Mouse (Mus musculus): ENCODE results near the gene Ypel4. TPM values are rescaled to one million over a fixed set of nuclear protein-coding genes. Genes with fewer than 3 reads are reported as not detected.

Ypel4 gene
- total RNA-seq (2022) = under 1 TPM; 0.46 to 0.84 (median 0.50) TPM

DNA sequence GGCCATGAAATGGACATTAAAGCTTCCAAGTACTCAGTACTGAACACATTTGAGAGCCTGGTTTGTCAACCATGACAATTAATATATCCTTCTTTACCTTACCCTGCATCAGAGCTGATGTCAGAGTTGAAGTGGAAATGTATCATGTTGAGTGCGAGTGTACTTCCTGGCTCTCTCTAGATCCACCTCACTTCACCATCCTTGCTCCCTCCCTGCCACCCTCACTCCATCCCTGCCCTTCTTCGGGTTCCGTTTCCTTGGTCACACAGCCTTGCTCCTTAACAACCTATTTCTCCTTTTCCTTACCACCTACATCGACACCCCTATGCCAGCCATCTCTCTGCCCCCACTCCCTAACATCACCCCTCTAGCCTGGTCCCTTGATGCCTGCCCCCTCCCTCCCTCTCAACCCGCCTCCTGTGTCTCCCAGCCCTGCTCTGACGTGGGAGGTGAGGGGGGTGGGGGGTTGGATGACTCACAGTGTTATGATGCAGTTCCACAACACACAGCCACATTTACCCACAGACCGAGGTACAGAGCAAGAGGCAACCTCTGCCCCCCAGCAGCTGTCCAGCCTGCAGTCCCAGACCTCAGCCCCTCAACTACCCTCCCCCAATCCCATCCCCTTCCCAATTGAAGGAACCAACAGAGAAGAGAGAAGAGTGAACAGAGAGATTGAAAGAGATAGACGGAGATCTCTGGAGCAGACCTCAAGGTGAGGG is at the start of gene Ypel4:
Ypel4 (plus strand) TSS at position 480 of the 722 bp plus-strand sequence.
- no peak for DNase-seq (ENCODE audit: low spot score)

DNA sequence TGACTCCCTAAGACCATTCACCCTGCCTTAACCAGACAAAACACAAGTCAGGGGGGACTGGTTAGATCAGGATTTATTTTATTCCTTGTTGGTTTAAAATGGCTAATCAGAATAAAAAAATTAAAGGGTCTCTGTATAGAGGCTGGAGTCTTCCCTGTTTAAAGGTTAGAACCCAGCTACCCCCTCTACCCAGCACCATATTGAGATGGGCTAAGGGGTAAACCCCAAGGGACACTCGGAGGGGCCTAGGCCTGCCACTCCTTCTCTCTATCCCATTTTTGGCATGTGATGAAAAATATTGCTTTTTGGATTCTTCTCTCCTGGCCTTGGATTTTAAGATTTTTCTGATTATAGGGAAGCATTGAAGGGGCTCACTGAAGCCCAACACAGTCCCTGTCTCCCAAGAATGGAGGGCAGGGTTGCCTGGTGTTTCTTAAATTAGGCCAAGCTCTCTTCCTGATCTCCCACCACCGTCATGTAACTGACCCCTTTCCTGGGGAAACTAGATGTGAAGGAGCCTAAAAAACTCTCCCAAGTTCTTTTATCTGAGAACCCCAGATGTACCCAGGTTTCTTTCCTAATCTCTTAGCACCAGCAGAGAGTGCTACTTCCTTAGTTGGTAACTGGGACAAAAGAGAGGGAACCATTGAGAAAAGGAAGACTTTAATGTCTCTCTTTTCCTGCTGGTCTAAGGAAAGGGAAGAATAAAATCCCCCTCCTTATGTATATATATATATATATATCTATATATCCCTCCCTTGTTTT is 45.6 kb upstream of the Ypel4 start:
- DNase-seq (ENCODE audit: low spot score) = no peak

DNA sequence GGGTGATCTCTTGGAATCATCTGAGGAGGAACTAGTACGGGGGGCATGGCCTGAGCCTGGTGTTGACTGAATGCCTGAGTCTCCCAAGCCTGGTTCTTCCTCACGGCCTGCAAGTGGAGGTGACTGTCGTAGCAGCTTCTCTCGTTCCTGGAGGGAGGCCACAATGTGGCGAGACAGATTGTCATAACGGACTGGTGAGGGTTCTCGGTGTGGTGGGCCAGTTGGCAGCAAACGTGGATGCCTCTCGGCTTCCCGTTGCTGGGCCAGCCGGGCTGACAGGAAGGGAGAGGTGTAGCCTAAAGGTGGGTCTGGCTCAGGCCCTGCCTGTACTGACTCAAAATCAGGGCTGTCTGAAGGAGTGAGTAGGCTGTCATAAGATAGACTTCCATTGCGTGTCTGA is 43.8 kb upstream of the Ypel4 start:
- no peak for DNase-seq (ENCODE audit: low spot score)

DNA sequence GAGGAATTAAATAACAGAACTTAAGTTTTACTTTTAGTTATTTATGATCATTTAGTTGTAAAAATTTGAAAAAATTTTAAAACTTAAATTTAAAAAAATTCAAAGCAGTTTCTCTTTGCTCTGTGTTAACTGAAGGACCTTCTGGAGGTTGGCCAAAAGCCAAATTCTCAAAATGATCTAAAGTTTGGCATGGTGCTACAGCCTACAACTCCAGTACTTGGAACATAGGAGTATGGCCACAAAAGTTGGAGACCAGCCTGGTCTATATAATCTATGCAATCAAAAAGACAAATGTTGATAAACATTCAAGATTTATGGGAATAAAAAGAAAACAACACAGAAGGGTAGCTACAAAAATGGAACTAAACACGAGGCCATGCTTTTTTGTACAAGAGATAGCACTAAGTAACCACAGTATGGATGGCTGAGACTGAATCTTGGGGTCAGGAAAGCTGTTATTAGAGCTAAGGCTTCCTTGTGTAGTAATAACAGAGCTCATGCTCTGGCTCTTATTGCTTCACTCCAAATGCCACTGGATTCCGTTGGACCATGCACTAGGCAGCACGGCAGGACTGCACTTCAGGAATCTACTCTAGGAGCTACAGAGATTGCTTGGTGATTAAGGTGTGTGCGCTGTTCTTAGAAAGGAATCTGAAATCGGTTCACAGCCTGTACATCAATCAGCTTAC is 38.7 kb upstream of the Ypel4 start:
- no peak for DNase-seq (ENCODE audit: low spot score)

DNA sequence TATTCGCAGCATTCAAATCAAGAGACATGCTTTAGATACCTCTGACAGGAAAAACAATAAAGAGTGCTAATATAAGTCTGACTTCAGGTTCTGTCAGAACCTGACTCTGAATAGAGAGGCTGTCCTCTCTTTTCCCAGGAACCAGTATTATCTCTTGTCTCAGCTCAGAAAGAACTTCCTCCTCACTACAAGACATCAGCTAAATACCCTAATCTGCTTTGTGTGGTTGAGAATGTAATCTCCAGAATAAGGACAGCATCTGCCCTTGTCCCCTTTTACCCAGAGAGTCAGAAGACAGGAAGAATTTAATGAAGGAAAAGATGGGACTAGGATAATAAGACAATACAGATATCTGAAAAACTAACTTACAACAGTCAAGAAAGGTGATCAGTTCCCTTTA is 30.4 kb upstream of the Ypel4 start:
- no peak for DNase-seq (ENCODE audit: low spot score)

DNA sequence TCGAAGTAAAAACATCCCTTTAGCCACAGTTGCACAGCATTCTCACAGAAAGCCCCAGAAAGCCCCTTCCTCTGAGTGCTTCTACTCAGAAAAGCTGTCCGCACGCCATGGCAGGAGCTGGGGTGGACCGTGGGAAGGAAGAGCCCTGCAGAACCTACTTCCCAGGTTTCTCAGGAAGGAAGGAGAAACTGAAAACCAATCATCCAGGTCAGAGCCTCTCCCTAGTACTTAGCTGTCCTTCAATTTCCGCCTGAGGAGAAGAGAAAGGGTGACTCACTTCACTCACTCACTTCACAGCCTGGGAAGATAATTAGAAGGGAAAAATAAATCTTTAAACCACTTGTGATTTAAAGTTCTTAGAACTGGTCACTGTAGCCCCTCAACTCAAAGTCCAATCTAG is 29.5 kb upstream of the Ypel4 start:
- DNase-seq (ENCODE audit: low spot score) = no peak

DNA sequence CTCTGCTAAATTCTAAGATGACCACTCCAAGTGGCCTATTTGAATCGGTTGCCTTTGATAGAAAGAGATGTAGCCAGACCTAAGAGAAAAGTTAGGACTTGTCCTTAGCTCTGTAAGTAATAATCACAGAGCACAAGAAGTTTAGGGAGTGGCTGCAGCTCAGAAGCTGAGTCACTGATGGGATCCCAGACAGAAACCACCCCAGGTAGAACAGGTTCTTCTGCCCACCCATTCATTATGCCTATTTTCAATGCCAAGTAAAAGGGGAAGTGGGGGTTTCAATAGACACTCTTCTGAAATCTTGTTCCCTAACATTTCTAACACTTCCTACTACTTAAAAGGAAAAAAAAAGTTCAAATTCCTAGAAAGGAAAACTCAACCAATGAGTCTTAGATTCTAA is 28.6 kb upstream of the Ypel4 start:
- DNase-seq (ENCODE audit: low spot score) = no peak

DNA sequence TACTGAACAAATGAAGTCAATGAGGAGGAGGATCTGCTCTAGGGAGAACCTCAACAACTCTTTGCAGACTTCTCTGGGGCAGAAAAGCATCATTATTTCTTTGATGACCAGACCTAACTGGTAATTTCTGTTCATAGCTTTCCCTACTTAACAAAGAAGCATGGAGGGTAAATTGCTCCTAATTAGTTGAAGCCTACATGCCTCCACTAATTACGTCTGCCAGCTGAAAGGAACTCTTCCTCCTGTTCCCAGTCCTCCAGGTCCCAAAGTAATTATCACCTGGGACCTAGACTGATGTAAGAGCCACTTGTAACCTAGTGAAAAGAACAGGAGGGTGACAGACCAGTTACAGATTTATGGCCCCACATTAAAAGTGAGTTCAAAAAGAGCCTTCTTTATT is 26.3 kb upstream of the Ypel4 start:
- DNase-seq (ENCODE audit: low spot score) = no peak

DNA sequence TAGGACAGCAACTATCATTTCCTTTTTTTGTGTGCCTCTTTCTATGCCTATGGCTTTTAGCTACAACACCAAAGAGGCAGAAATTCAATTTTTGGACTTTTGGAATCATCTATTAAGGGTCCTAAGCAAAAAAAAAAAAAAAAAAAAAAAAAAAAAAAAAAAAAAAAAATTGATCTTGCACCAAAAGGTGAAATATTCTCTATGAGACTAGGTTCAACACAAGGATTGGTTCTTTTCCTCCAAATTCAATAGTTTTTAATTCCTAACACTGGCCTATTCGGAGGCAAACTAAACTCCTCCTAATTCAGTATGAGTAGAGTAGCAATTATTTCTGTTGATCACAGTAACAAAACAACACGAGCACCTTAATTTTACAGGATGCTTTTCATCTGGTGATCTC is 22.0 kb upstream of the Ypel4 start:
- no peak for DNase-seq (ENCODE audit: low spot score)

DNA sequence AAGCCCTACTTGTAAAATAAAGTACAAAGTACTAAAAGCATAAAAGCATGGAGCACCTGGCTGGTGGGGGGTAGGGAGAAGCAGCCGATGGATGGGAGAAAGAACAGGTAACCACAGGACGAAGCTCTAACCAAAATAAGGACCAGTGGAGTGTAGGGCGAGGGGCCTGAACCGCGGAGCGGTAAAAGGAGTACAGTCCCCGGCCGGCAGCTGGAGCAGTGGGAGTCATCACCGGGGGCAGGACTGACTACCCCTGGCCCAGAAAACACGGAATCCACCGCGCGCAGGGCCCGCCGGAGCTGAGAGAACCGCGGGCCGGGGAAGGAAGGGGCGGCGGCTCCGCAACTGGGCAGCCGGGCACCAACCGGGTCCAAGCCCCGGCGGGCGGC is 19.4 kb upstream of the Ypel4 start:
- peak; percentile 27 for DNase-seq (ENCODE audit: low spot score)

DNA sequence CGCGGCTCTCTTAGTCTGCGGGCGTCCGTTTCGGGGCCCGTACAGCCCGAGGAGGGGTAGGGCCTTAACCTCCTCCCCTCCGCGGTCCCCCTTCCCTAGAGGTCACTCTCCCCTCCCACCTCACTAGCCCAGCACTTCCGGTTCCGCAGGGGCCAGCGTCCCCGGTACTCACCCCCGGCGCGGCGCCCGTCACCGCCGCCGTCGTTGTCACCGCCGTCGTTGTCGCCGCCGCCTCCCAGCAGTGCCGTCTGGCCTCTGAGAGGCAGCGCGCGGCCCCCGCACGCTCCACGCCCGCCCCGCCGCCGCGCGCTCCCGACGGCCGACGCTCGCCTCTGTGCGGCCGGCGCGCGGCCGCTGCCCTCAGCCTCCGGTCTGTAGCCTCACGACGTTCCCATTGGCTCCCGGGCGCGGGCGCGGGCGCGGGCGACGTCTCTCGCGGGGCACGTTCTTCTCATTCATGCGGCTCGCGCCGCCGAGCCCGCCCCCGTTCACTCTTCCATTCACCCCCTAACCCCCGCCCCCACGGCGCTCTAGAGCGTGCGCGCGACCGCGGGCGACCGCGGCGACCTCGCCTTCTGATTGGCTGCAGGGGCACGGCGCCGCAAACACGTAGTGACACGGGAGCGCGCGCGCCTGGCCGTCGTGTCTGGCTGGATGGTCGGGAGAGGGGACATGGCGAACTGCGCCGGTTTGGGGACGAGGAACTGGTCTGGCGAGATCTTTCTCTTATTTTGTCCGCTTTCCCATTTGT is 18.9 kb upstream of the Ypel4 start, which contains the start of gene Zdhhc5:
Zdhhc5 (minus strand) TSS at position 370 of the 751 bp plus-strand sequence.
- peak; percentile 96 for DNase-seq (ENCODE audit: low spot score)

DNA sequence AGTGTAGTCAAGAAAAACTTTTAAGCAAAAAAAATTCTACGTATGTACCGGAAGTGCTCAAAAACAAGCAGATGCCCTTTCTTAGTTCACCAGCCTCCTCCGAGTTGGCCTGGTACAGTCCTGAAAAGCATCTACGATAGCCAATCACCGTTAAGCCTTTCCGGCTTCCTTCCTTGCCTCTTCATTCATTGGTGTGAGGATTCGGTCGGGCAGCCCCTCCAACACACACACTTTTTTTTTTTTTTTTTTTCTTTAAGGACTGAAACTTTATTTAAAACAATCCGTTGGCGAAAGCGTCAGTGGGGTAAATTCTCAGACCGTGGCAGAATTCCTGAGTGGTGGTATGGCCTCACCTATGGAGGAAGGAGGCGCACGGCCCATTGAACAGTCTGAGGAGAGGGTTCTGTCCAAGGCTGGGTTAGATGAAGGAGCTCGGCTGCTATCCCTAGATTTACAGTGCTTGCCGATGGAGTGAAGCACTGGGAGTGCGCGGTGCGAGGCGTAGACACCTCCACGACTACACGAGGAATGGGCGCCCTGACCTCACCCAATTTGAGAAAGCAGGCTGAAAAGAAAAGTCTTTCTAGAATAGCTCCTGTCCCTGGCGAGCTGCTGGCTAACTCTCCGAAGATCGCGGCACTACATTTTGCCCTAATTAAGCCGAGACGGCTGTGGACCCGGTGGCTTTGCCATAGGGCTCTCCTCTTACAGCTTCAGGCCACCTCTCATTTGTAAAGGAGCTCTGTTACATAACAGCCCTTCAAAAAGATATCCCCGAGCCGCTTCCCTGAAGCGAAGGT is 18.1 kb upstream of the Ypel4 start:
- peak; percentile 95 for DNase-seq (ENCODE audit: low spot score)

DNA sequence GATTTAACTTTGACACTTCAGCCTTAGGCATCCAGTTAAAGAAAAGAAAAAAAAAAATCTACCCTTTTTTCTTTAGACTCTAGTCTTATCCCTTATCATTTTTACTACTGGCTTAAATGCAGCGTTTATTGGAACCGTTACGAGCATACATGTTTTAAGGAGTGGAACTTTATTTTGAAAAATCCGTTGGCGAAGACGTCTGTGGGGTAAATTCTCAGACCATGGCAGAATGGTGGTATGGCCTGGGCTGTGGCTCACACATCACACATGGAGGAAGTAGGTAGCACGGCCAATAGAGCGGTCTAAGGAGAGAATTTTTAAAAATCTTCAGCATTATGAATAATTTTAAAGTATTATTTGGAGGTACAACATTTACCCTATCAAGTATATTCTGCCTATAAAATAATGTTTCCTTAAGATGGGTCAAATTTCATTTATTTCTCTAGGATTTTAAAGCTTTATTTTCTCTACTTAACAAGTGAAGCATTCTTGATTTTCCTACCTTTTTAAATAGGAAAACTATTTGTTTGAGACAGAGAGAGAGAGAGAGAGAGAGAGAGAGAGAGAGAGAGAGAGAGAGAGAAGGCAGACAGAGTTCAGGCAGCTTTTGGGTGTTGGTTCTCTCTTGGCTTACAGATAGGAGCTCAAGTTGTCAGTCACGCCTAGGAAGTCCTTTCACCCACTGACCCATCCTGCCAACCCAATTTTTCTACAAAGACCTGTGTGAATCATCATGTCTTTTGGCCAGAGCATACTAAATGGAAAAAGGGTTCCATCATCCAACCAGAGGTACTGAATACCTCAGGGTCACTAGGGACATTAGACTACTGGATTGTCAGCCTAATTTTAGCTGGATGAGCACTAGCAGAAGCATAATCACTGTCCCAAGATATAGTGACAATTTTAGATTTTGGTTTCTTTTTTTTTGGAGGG is 17.2 kb upstream of the Ypel4 start:
- DNase-seq (ENCODE audit: low spot score) = no peak

DNA sequence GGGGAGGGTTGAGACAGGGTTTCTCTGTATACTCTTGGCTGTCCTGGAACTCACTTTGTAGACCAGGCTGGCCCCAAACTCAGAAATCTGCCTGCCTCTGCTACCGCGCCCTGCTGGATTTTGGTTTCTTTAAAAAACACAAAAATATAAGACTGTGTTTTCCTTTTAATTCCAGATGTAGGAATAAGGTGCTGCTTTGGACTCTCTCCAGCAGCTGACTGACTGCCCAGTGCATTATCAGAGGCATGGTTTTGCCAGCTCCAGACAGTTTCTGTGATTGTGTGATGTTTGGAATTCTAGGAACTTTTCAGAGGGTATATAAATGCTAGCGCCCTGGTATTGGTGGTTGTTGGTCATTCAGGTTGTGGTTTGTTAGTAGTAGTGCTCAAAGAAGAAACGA is 16.5 kb upstream of the Ypel4 start:
- DNase-seq (ENCODE audit: low spot score) = no peak

DNA sequence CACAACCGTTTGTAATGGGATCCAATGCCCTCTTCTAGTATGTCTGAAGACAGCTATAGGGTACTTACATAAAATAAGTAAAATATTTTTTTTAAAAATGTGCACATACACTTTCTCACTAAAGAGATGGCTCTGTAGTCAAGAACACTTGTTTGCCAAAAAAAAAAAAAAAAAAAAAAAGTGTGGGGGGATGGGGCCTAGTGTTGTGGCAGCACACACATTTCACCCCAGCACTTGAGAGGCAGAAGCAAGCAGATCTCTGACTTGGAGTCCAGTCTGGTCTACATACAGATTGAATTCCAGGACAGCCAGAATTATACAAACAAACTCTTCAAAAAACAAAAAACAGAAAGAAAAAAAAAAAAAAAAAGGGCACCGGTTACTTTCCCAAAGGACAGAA is 13.1 kb upstream of the Ypel4 start:
- DNase-seq (ENCODE audit: low spot score) = no peak

DNA sequence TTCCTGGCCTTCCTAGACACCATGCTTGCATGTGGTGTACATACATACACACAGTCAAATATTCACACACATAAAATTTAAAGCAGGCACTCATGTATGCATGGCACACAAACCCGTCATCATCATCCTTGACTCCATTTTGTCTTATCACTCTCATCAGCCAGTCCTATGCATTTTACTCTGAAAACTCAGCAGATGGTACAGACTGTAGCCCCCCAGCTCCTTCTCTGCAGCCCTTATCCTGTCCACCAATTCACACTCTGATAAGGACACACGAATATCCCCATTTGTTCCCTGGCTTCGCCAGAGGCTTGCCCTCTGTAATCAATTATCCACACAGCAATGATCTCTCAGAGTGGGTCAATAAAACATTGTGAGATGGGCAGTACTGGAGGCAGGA is 12.7 kb upstream of the Ypel4 start:
- no peak for DNase-seq (ENCODE audit: low spot score)

DNA sequence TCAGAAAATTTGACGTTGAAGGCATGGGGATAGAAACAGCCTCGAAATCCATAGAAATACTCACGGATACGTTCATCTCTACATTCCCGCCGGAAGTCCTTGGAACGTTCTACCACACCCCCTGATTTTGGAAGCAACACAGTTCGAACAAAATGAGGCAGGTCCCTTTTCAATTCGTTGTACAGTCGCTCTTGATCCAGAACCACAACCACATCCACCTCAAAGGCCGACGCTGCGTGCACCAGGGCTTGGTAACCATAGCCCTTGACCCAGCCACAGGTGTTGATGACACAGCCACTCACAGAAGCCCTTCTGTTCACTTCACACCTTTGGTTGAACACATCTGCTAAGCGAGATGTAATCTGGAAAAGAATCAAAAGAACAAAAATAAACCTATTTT is 10.0 kb upstream of the Ypel4 start:
- no peak for DNase-seq (ENCODE audit: low spot score)

DNA sequence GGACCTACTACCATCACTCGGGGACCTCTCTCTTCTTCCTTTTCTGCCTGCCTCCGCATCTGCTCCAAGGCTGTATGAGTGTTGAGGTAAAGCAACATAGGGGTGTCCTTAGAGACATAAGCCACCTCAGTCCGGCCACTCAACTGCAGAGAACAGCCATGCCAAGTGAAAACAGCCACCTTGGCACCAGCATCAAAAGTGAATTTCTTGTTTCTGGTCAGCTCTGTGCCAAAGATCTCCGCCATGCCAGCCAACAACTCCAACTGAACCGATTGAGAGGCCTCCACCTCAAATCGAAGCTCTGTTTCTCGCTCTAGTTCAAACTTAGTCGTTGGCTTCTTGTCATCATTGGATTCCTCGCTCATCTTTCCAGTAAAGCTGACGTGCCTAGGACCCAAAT is 8.1 kb upstream of the Ypel4 start:
- DNase-seq (ENCODE audit: low spot score) = no peak

DNA sequence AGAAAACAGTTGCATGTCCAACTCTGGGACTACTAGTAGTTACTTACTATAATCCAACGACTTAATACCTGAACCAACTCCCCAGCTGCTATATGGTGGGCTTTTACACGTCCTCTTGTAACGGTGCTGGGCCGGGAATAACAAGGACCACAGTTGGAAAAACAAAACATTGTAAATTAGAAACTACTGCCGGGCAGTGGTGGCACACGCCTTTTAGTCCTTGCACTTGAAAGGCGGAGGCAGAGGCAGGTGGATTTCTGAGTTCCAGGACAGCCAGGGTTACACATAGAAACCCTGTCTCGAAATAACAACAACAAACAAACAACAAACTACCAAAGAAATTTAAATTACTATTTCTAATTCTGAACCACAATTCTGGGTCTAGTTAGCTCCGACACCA is 7.1 kb upstream of the Ypel4 start:
- DNase-seq (ENCODE audit: low spot score) = no peak

Measured in heart, adult 8-10 months (tissue).